Mouse (Mus musculus) myocyte (in vitro differentiated cells): ENCODE results near the gene Syn3. TPM values are rescaled to one million over a fixed set of nuclear protein-coding genes. Genes with fewer than 3 reads are reported as not detected.

Experiments
- H3K27me3 ChIP-seq: one replicate; pipeline ENCODE4 v1.6.1; 2011; ENCODE audit not compliant: control insufficient read depth, insufficient read depth, insufficient read length
- H3K36me3 ChIP-seq: one replicate; pipeline ENCODE4 v1.6.1; 2011; ENCODE audit not compliant: control insufficient read depth, insufficient read depth
- H3K4me2 ChIP-seq: one replicate; pipeline ENCODE4 v1.6.1; 2011; ENCODE audit warnings: low read depth, control low read depth
- H3K4me3 ChIP-seq: one replicate; pipeline ENCODE4 v1.5.1; 2011; ENCODE audit warnings: mild to moderate bottlenecking, control low read depth, moderate library complexity
- H3K79me2 ChIP-seq: one replicate; pipeline ENCODE4 v1.6.1; 2011; ENCODE audit not compliant: control insufficient read depth, insufficient read depth
- H3ac ChIP-seq: one replicate; pipeline ENCODE4 v1.6.1; 2011; ENCODE audit not compliant: control insufficient read depth, insufficient read length
- CEBPB ChIP-seq: IDR thresholded peaks from 2 replicates; pipeline ENCODE4 v1.6.1; 2011; ENCODE audit warnings: mild to moderate bottlenecking, moderate library complexity; ENCODE audit not compliant: poor library complexity, insufficient read depth, severe bottlenecking
- E2F4 ChIP-seq: IDR thresholded peaks from one replicate; pipeline ENCODE4 v1.6.1; 2011; ENCODE audit warnings: mild to moderate bottlenecking, control low read depth, moderate library complexity; ENCODE audit not compliant: insufficient read depth
- MAX ChIP-seq: IDR thresholded peaks from one replicate; pipeline ENCODE4 v1.6.1; 2011; ENCODE audit warnings: low read depth, mild to moderate bottlenecking, control low read depth
- MYOD1 ChIP-seq, 3 experiments: IDR thresholded peaks; one replicate each; pipeline ENCODE4 v1.6.1; 2011; ENCODE audit warnings: control low read depth in 2 of 3, low read depth in 2 of 3, mild to moderate bottlenecking in 2 of 3, moderate library complexity in 1 of 3; ENCODE audit not compliant: insufficient read length in 2 of 3, control insufficient read depth in 1 of 3
- MYOG ChIP-seq, 3 experiments: IDR thresholded peaks; one replicate each; pipeline ENCODE4 v1.6.1; 2011; ENCODE audit warnings: control low read depth in 2 of 3, low read depth in 2 of 3, mild to moderate bottlenecking in 2 of 3; ENCODE audit not compliant: insufficient read length in 2 of 3, control insufficient read depth in 1 of 3, insufficient read depth in 1 of 3
- POLR2A ChIP-seq: IDR thresholded peaks from one replicate; pipeline ENCODE4 v1.6.1; 2011; ENCODE audit warnings: low read depth, mild to moderate bottlenecking, control low read depth, moderate library complexity; ENCODE audit not compliant: insufficient read length
- POLR2AphosphoS2 ChIP-seq: IDR thresholded peaks from one replicate; pipeline ENCODE4 v1.6.1; 2011; ENCODE audit warnings: low read depth, control low read depth; ENCODE audit not compliant: insufficient read length
- REST ChIP-seq: IDR thresholded peaks from one replicate; pipeline ENCODE4 v1.6.1; 2011; ENCODE audit warnings: mild to moderate bottlenecking, control low read depth, moderate library complexity; ENCODE audit not compliant: insufficient read depth, insufficient read length
- SRF ChIP-seq: IDR thresholded peaks from one replicate; pipeline ENCODE4 v1.6.1; 2011; ENCODE audit warnings: low read depth; ENCODE audit not compliant: control insufficient read depth, insufficient read length
- TCF12 ChIP-seq: IDR thresholded peaks from one replicate; pipeline ENCODE4 v1.6.1; 2011; ENCODE audit warnings: mild to moderate bottlenecking, control low read depth; ENCODE audit not compliant: poor library complexity, insufficient read depth, severe bottlenecking
- TCF3 ChIP-seq: IDR thresholded peaks from one replicate; pipeline ENCODE4 v1.6.1; 2011; ENCODE audit warnings: low read depth, control low read depth; ENCODE audit not compliant: insufficient read length
- USF1 ChIP-seq: IDR thresholded peaks from one replicate; pipeline ENCODE4 v1.6.1; 2011; ENCODE audit warnings: low read depth, mild to moderate bottlenecking, control low read depth, moderate library complexity
- polyA plus RNA-seq: library from polyadenylated mRNA; unstranded; fragments of >200 nt; fragmentation: generic; extraction: Trizol; gene quantifications from one replicate; pipeline ENCODE4 v1.2.1, GENCODE M21; 2012; ENCODE audit warnings: missing spikeins

Gene Syn3
- polyA plus RNA-seq, 1 experiment, result 0.08 TPM

DNA sequence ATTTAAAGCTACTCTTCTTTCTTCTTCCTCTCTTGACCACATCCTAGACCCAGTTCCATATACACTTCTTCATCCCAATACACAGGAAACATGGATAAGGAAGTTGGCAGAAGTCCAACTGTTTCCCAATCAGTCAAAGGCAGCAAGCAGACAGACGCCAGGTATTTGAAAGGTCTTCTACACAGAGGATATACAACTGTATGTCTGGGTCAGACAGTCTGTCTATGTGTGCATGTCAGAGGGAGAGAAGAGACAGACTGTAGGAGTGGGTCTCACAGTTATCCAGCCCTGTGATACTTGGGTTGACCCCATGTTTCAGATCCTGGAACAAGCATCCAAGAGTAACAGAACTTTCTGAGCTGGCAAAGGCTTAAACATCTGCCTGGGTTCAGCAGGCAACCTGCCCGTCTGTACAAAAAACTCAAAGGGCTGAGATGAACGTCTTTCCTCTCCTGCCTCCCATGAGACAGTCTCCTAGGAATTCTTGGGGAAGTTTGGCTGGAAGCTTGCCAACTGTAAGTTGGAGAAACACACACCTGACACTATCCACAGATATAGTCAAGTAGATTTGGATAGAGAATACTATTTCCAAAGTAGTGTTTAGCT is 152.4 kb downstream of the Syn3 start:
- Histone ChIP-seq H3K79me2 (no peaks in the 10 kb centered on the region), H3K27me3 (no peaks in the 10 kb centered on the region), H3K4me3 (no peak overlapping the region), H3K4me2 (no peak overlapping the region), H3ac (no peak overlapping the region), H3K36me3 (peaks cover 17% of the 10 kb centered on the region)
- TF ChIP-seq SRF, result no peak
- TF ChIP-seq POLR2A, result no peak
- TF ChIP-seq E2F4, result no peak
- TF ChIP-seq POLR2AphosphoS2, result no peak
- no peak for TF ChIP-seq CEBPB
- TF ChIP-seq USF1, result no peak

DNA sequence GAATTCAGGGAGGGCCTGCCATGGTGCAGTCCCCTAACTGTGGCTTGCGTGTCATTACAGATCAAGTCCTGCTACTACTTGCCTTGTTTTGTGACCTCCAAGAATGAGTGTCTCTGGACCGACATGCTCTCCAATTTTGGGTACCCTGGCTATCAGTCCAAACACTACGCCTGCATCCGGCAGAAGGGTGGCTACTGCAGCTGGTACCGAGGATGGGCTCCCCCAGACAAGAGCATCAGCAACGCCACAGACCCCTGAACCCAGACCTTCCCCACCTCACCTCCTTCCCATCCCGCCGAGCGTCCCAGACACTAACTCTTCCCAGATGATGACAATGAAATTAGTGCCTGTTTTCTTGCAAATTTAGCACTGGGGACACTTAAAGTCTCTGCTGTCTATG is 153.1 kb downstream of the Syn3 start:
- no peak for TF ChIP-seq POLR2AphosphoS2
- TF ChIP-seq SRF, result no peak
- no peak for TF ChIP-seq REST
- TF ChIP-seq MAX, result no peak
- TF ChIP-seq CEBPB, result no peak
- no peak overlapping the region for H3ac ChIP-seq
- no peak overlapping the region for H3K4me3 ChIP-seq
- H3K4me2 ChIP-seq, result no peak overlapping the region
- no peaks in the 10 kb centered on the region for H3K27me3 ChIP-seq
- H3K36me3 ChIP-seq, result peaks cover 17% of the 10 kb centered on the region
- no peaks in the 10 kb centered on the region for H3K79me2 ChIP-seq

GRCm38 (mm10) chr10:86344654-86345053 is 154.0 kb downstream of the Syn3 start:
- TF ChIP-seq TCF12 (no peak), SRF (no peak), TCF3 (no peak), USF1 (no peak)
- Histone ChIP-seq H3ac (no peak overlapping the region), H3K79me2 (no peaks in the 10 kb centered on the region), H3K36me3 (peaks cover 17% of the 10 kb centered on the region), H3K4me3 (no peak overlapping the region), H3K4me2 (no peak overlapping the region), H3K27me3 (no peaks in the 10 kb centered on the region)

DNA sequence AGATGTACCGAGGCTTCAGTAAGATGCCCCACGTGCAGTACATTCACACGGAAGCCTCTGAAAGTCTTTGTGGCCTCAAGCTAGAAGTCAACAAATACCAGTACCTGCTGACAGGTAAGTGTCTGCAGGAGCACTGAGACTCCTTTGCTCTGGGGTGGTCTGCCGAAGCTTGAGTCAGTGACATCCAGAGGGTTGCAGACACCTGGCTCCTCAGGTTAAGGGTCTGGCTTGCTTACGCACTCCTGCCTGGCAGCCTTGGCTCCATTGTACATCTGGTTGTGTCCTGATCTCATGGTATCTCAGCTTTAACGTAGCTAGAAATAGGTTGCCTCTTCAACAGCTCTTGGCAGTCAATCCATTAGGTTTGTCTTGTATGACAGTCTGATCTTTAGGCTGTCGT is 154.8 kb downstream of the Syn3 start:
- H3K36me3 ChIP-seq, result peaks cover 17% of the 10 kb centered on the region
- TF ChIP-seq REST (no peak), CEBPB (no peak), TCF3 (no peak), SRF (no peak), USF1 (no peak)

DNA sequence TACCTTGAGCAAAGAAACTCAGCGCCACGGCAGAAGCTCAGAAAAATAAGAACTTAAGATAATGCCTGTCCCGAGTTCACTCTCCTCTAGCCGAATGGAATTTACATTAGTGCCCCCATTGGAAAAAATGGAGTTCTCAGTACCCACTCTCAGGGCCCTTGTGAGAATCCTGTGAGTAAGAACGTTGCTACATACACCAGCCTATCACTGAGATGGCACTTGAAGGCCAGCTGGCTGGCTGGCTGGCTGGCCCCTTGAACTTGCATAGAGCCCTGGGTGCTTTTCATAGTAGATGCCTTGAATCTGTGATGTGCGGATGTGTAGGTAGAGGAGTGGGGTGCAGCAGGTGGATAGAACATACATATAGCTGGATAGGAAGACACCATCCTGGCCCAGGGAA is 155.3 kb downstream of the Syn3 start:
- no peak overlapping the region for H3K4me3 ChIP-seq
- no peak overlapping the region for H3ac ChIP-seq
- H3K79me2 ChIP-seq, result no peaks in the 10 kb centered on the region
- no peaks in the 10 kb centered on the region for H3K27me3 ChIP-seq
- TF ChIP-seq POLR2A, result no peak
- TF ChIP-seq REST, result no peak
- TF ChIP-seq MYOG (IDR thresholded peaks at IDR 0.05; ENCODE audit: control insufficient read depth in 1 of 3, insufficient read depth in 1 of 3, insufficient read length in 2 of 3, low read depth in 2 of 3), result no peak
- no peak for TF ChIP-seq E2F4
- no peak for TF ChIP-seq MYOD1 (IDR thresholded peaks at IDR 0.05; ENCODE audit: control insufficient read depth in 1 of 3, insufficient read length in 2 of 3, low read depth in 2 of 3)
- no peak for TF ChIP-seq MAX
- no peak overlapping the region for H3K4me2 ChIP-seq
- peaks cover 17% of the 10 kb centered on the region for H3K36me3 ChIP-seq

More for the DNA sequence above, 154.8 kb downstream of the Syn3 start:
- Histone ChIP-seq H3K27me3 (no peaks in the 10 kb centered on the region), H3K79me2 (no peaks in the 10 kb centered on the region), H3K4me2 (no peak overlapping the region), H3ac (no peak overlapping the region), H3K4me3 (no peak overlapping the region)

GRCm38 (mm10) chr10:86342713-86343112 is 156.0 kb downstream of the Syn3 start:
- Histone ChIP-seq H3K36me3 (peaks cover 17% of the 10 kb centered on the region), H3K27me3 (no peaks in the 10 kb centered on the region), H3K4me2 (no peak overlapping the region), H3ac (no peak overlapping the region), H3K79me2 (no peaks in the 10 kb centered on the region), H3K4me3 (no peak overlapping the region)
- TF ChIP-seq CEBPB (no peak), SRF (no peak), TCF12 (no peak), MAX (no peak), POLR2AphosphoS2 (no peak), TCF3 (no peak), POLR2A (no peak), MYOG (IDR thresholded peaks at IDR 0.05; ENCODE audit: control insufficient read depth in 1 of 3, insufficient read depth in 1 of 3, insufficient read length in 2 of 3, low read depth in 2 of 3) (no peak), E2F4 (no peak), REST (no peak), MYOD1 (IDR thresholded peaks at IDR 0.05; ENCODE audit: control insufficient read depth in 1 of 3, insufficient read length in 2 of 3, low read depth in 2 of 3) (no peak), USF1 (no peak)
